Mouse (Mus musculus): ENCODE data around the gene Plcb1. TPM values are rescaled to one million over a fixed set of nuclear protein-coding genes. Genes with fewer than 3 reads are reported as not detected.

The Plcb1 gene
- polyA plus RNA-seq, 1 experiment from 2014 or later: 51.8 TPM

DNA sequence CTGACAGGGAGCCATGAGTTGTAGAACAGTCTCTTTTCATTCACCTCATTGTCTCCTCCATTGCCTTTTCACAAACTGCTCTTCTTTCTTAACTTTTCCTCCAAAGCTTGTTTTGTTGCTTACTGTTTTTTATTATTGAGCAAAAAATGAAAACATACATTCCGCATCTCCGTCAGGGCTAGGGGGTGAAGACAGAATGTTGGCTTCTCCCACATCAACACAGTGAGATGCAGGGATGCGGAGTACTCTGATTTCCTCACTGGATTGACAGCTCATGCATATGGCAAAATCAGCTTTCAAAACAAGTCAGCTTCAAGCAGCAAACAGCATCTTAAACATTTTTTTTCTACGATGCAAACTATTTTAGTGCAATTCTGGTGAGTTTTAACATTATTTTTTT is 108.9 kb downstream of the Plcb1 start:
- Histone ChIP-seq H3K4me2 (ENCODE audit: low read length) (no peak overlapping the region), H3K36me3 (ENCODE audit: control insufficient read depth, insufficient read depth, low read length) (no peaks in the 10 kb centered on the region), H3K4me3 (ENCODE audit: low read length) (no peak overlapping the region), H3K27ac (ENCODE audit: low read depth, low read length) (no peak overlapping the region), H3K27me3 (replicated peaks; ENCODE audit: control insufficient read depth, insufficient read depth, low read length) (no peaks in the 10 kb centered on the region), H3K9ac (ENCODE audit: low read depth, low read length) (no peak overlapping the region), H3K4me1 (ENCODE audit: control insufficient read depth, insufficient read depth, low read depth, low read length) (no peaks in the 10 kb centered on the region), H3K9me3 (ENCODE audit: control insufficient read depth, low read length) (no peaks in the 10 kb centered on the region)
- WGBS: 88% methylated on average over 4 of the region's 4 CpGs
- ATAC-seq: no peak

DNA sequence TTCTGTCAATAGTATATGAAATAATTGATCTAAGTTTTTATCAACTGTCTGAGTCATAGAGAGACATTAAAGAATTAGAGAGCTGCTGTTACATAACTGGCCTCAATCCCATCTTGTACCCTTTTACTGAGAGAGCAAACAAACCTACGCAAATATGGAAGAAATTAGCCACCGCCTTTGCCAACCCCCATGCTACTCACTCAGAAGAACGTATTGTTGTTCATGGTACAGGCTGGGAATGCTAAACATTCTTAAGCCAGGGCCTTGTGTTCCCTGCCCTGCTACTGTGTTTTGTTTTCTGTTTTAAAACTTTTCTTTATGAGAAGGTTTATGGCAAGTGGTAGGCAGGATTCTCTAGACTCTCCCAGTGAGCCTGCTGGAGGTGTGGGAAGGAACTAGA is 110.3 kb downstream of the Plcb1 start:
- Histone ChIP-seq H3K27ac (ENCODE audit: low read depth, low read length) (no peak overlapping the region), H3K4me1 (ENCODE audit: control insufficient read depth, insufficient read depth, low read depth, low read length) (no peaks in the 10 kb centered on the region), H3K36me3 (ENCODE audit: control insufficient read depth, insufficient read depth, low read length) (no peaks in the 10 kb centered on the region), H3K9me3 (ENCODE audit: control insufficient read depth, low read length) (no peaks in the 10 kb centered on the region), H3K9ac (ENCODE audit: low read depth, low read length) (no peak overlapping the region), H3K4me3 (ENCODE audit: low read length) (no peak overlapping the region), H3K4me2 (ENCODE audit: low read length) (no peak overlapping the region), H3K27me3 (replicated peaks; ENCODE audit: control insufficient read depth, insufficient read depth, low read length) (no peaks in the 10 kb centered on the region)
- 86% methylated on average over 3 of the region's 3 CpGs for WGBS
- ATAC-seq: no peak

DNA sequence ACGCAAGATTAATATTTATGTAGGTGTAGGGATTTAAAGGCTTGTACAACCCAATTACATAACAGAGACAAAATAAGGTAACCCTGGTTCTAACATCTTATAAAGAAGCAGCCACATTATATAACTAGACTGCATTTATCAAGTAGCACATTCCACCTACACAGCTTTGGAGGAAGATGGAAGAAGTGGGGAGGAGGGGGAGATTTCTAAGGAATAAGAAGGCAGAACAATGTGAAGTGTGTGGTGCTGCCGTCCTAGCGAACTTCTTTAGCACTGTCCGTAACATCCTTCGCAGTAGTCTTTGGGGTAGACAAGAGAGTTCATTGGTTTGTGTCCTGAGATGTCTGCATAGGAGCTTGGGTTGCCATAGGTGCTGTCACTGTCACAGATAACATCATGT is 111.2 kb downstream of the Plcb1 start:
- Histone ChIP-seq H3K9me3 (ENCODE audit: control insufficient read depth, low read length) (no peaks in the 10 kb centered on the region), H3K27ac (ENCODE audit: low read depth, low read length) (no peak overlapping the region), H3K4me3 (ENCODE audit: low read length) (no peak overlapping the region), H3K4me2 (ENCODE audit: low read length) (no peak overlapping the region), H3K36me3 (ENCODE audit: control insufficient read depth, insufficient read depth, low read length) (no peaks in the 10 kb centered on the region), H3K4me1 (ENCODE audit: control insufficient read depth, insufficient read depth, low read depth, low read length) (no peaks in the 10 kb centered on the region), H3K27me3 (replicated peaks; ENCODE audit: control insufficient read depth, insufficient read depth, low read length) (no peaks in the 10 kb centered on the region), H3K9ac (ENCODE audit: low read depth, low read length) (no peak overlapping the region)
- ATAC-seq: no peak
- WGBS: 93% methylated on average over 5 of the region's 5 CpGs

DNA sequence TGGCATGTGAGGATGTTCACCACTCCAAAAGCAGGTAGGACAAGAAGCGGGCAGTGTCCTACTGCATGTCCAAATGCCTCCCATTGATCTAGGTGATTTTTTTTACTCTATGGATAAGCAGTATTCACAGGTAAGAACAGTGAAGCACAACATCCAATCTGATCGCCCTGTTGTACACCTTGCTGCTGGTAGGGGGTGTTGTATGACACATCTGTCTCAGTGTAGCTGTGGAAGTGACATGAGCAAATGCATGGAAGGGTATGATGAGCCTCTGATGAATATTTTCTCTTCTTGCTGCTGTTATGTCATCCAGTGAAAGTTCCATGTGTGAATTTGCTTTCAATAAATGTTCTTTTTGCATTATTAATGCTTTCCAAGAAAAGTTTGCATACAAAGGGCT is 115.7 kb downstream of the Plcb1 start:
- Histone ChIP-seq H3K4me1 (ENCODE audit: control insufficient read depth, insufficient read depth, low read depth, low read length) (no peaks in the 10 kb centered on the region), H3K36me3 (ENCODE audit: control insufficient read depth, insufficient read depth, low read length) (no peaks in the 10 kb centered on the region), H3K4me3 (ENCODE audit: low read length) (no peak overlapping the region), H3K4me2 (ENCODE audit: low read length) (no peak overlapping the region), H3K9me3 (ENCODE audit: control insufficient read depth, low read length) (no peaks in the 10 kb centered on the region), H3K27me3 (replicated peaks; ENCODE audit: control insufficient read depth, insufficient read depth, low read length) (no peaks in the 10 kb centered on the region), H3K9ac (ENCODE audit: low read depth, low read length) (no peak overlapping the region), H3K27ac (ENCODE audit: low read depth, low read length) (no peak overlapping the region)
- no peak for ATAC-seq
- WGBS: 84% methylated on average over 2 of the region's 2 CpGs

DNA sequence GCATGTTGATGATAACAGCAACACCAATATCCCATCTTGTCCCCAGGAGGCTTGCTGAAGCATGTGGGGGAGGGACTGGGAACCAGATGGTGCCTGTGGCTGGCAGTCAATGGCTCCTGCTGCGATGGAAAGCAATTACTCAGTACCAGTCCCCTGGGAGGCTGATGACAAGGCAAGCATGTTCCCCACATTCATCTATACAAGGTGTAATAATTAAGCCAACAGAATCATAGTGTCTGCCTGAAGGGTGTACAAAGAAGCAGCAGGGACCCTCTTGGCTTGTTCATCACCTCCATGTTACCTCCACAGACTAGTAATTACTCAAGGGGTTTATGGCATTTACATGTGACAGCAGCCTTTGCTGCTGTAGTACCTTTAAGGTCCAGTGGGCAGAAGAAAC is 125.0 kb downstream of the Plcb1 start:
- WGBS: 18% methylated on average over 1 of the region's 1 CpGs
- no peak overlapping the region for H3K27ac ChIP-seq (ENCODE audit: low read depth, low read length)
- ATAC-seq: peak; percentile 83
- H3K4me2 ChIP-seq (ENCODE audit: low read length): no peak overlapping the region
- H3K36me3 ChIP-seq (ENCODE audit: control insufficient read depth, insufficient read depth, low read length): no peaks in the 10 kb centered on the region
- H3K9me3 ChIP-seq (ENCODE audit: control insufficient read depth, low read length): no peaks in the 10 kb centered on the region
- H3K27me3 ChIP-seq (replicated peaks; ENCODE audit: control insufficient read depth, insufficient read depth, low read length): no peaks in the 10 kb centered on the region
- peaks cover 10% of the 10 kb centered on the region; the same call in 1 of the 2 replicates for H3K4me1 ChIP-seq (ENCODE audit: control insufficient read depth, insufficient read depth, low read depth, low read length)
- no peak overlapping the region for H3K4me3 ChIP-seq (ENCODE audit: low read length)
- no peak overlapping the region for H3K9ac ChIP-seq (ENCODE audit: low read depth, low read length)

DNA sequence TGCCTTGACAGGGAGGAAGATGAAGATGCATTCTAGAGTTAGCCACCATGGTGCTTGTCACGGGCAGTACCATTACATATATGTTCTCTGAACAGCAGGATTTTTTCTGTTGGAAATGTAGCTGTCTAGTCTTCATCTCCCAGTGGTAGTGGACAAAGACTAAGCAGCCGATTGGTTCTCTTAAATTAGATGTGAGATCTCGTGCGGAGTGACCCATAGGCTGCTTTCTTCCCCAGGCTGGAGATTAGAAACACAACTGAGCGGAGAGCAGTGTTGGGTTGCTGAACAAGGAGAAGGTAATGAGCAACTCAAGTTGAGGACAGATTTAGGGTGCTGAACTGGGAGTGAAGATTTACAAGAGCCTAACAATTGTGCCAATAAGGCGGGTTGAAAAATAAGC is 125.5 kb downstream of the Plcb1 start:
- no peak overlapping the region for H3K4me3 ChIP-seq (ENCODE audit: low read length)
- no peaks in the 10 kb centered on the region for H3K27me3 ChIP-seq (replicated peaks; ENCODE audit: control insufficient read depth, insufficient read depth, low read length)
- no peaks in the 10 kb centered on the region for H3K9me3 ChIP-seq (ENCODE audit: control insufficient read depth, low read length)
- ATAC-seq: peak; percentile 11
- WGBS: 67% methylated on average over 6 of the region's 6 CpGs
- H3K36me3 ChIP-seq (ENCODE audit: control insufficient read depth, insufficient read depth, low read length): no peaks in the 10 kb centered on the region
- peaks cover 10% of the 10 kb centered on the region; the same call in 1 of the 2 replicates for H3K4me1 ChIP-seq (ENCODE audit: control insufficient read depth, insufficient read depth, low read depth, low read length)
- H3K4me2 ChIP-seq (ENCODE audit: low read length): no peak overlapping the region
- H3K9ac ChIP-seq (ENCODE audit: low read depth, low read length): no peak overlapping the region
- no peak overlapping the region for H3K27ac ChIP-seq (ENCODE audit: low read depth, low read length)

DNA sequence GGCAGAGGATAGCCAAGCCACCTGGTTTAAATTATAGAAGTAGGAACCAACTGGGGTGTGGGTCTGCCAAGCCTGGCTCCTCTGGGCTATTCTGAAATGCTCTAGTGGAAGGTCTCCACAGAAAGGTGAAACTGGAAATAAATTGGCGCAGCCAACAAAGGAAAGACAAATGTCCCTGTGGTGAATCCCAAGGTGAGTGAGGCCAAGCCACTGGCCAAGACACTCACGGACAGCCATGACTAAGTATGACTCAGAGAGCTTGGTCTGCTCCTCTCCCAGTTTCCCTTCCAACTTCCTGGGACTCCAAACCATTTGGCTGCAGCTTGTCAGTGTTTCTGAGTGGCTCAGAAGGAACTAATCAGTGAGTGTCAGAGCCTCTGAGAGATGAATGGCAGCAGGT is 126.7 kb downstream of the Plcb1 start:
- Histone ChIP-seq H3K4me2 (ENCODE audit: low read length) (no peak overlapping the region), H3K4me1 (ENCODE audit: control insufficient read depth, insufficient read depth, low read depth, low read length) (peaks cover 10% of the 10 kb centered on the region; the same call in 1 of the 2 replicates), H3K27ac (ENCODE audit: low read depth, low read length) (no peak overlapping the region)

DNA sequence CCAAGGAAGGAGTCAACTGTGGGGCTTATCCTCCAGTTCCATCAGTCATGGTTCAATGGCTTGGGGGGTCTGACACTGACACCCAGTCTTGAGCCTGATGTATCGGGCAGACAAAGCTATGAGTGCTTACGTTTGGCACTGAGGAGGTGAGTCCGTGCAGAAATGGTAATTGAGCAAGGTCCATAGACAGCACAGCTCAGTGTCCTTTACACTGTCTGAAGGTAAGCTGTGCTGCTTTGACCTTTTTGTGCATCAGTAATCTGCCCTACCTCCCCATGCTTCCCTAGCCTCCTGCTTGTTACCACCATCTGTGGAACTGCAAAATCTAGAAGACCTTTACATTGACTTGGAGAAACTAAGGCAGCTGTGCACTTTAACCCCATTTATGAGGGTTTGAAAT is 127.7 kb downstream of the Plcb1 start:
- Histone ChIP-seq H3K27me3 (replicated peaks; ENCODE audit: control insufficient read depth, insufficient read depth, low read length) (no peaks in the 10 kb centered on the region), H3K9me3 (ENCODE audit: control insufficient read depth, low read length) (no peaks in the 10 kb centered on the region), H3K4me1 (ENCODE audit: control insufficient read depth, insufficient read depth, low read depth, low read length) (peaks cover 10% of the 10 kb centered on the region; the same call in 1 of the 2 replicates), H3K9ac (ENCODE audit: low read depth, low read length) (no peak overlapping the region), H3K27ac (ENCODE audit: low read depth, low read length) (peak overlapping the region; percentile 5; the same call in 1 of the 2 replicates), H3K4me2 (ENCODE audit: low read length) (no peak overlapping the region), H3K36me3 (ENCODE audit: control insufficient read depth, insufficient read depth, low read length) (no peaks in the 10 kb centered on the region), H3K4me3 (ENCODE audit: low read length) (no peak overlapping the region)
- ATAC-seq: no peak
- WGBS: 89% methylated on average over 3 of the region's 3 CpGs

More for the DNA sequence above, 126.7 kb downstream of the Plcb1 start:
- Histone ChIP-seq H3K9me3 (ENCODE audit: control insufficient read depth, low read length) (no peaks in the 10 kb centered on the region), H3K4me3 (ENCODE audit: low read length) (no peak overlapping the region), H3K27me3 (replicated peaks; ENCODE audit: control insufficient read depth, insufficient read depth, low read length) (no peaks in the 10 kb centered on the region), H3K9ac (ENCODE audit: low read depth, low read length) (no peak overlapping the region), H3K36me3 (ENCODE audit: control insufficient read depth, insufficient read depth, low read length) (no peaks in the 10 kb centered on the region)
- WGBS: 66% methylated on average over 2 of the region's 2 CpGs
- 0 out of 2 replicates have a peak, but pooled peaks have one; percentile 13 for ATAC-seq

DNA sequence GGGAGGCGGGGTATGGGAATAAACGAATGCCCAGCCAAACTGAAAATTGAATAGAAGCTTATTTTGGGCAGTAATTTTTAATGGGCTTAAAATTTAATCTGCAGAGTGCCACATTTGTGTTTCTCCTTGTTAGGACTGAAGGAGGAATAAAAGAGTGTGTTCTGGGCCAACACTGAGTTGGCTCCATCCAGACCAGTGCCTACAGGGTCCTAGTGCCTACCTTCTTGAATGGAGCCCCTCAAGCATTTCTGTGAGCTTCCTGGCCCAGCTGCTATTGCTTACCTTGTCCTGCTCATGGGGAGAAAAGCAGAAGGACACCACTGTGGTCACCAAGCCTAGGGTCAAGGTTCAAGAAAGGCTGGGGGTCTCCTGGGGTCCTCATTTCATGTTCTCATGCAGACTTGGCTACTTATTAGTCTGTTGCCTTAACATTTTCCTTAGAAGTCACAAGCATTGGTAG is 128.3 kb downstream of the Plcb1 start:
- no peak overlapping the region for H3K9ac ChIP-seq (ENCODE audit: low read depth, low read length)
- H3K9me3 ChIP-seq (ENCODE audit: control insufficient read depth, low read length): no peaks in the 10 kb centered on the region
- no peaks in the 10 kb centered on the region for H3K36me3 ChIP-seq (ENCODE audit: control insufficient read depth, insufficient read depth, low read length)
- H3K4me1 ChIP-seq (ENCODE audit: control insufficient read depth, insufficient read depth, low read depth, low read length): peaks cover 10% of the 10 kb centered on the region; the same call in 1 of the 2 replicates
- H3K4me3 ChIP-seq (ENCODE audit: low read length): no peak overlapping the region
- H3K27ac ChIP-seq (ENCODE audit: low read depth, low read length): no peak overlapping the region
- WGBS: 89% methylated on average over 2 of the region's 2 CpGs
- H3K27me3 ChIP-seq (replicated peaks; ENCODE audit: control insufficient read depth, insufficient read depth, low read length): no peaks in the 10 kb centered on the region
- H3K4me2 ChIP-seq (ENCODE audit: low read length): no peak overlapping the region
- ATAC-seq: no peak

DNA sequence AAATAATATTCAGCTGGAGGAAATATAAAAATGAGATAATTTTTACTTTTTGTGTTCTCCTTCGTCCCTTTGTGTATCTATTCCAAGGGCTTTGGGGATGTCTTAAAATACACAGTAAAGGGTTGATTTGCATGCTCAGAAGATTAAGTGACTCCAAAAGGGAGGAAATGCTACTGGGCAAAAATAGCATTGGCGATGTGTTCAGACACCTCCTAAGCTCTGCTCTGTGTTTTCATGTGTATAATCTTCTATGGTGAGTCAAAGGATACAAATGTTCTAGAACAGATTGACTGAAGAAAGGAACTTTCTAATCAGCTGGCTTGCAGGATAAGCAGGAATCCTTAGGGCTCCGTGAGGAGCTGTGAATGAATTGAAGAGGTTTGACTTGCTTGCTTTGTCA is 129.2 kb downstream of the Plcb1 start:
- peaks cover 10% of the 10 kb centered on the region; the same call in 1 of the 2 replicates for H3K4me1 ChIP-seq (ENCODE audit: control insufficient read depth, insufficient read depth, low read depth, low read length)
- ATAC-seq: no peak
- H3K4me2 ChIP-seq (ENCODE audit: low read length): no peak overlapping the region
- no peak overlapping the region for H3K9ac ChIP-seq (ENCODE audit: low read depth, low read length)
- H3K4me3 ChIP-seq (ENCODE audit: low read length): no peak overlapping the region
- no peaks in the 10 kb centered on the region for H3K9me3 ChIP-seq (ENCODE audit: control insufficient read depth, low read length)
- H3K27me3 ChIP-seq (replicated peaks; ENCODE audit: control insufficient read depth, insufficient read depth, low read length): no peaks in the 10 kb centered on the region
- H3K36me3 ChIP-seq (ENCODE audit: control insufficient read depth, insufficient read depth, low read length): no peaks in the 10 kb centered on the region
- WGBS: 84% methylated on average over 3 of the region's 3 CpGs
- H3K27ac ChIP-seq (ENCODE audit: low read depth, low read length): no peak overlapping the region

Data from hindbrain, embryonic 16.5 days (tissue).